Mouse (Mus musculus) forebrain, embryonic 12.5 days (tissue): ENCODE results near the gene Prdm13. TPM values are rescaled to one million over a fixed set of nuclear protein-coding genes. Genes with fewer than 3 reads are reported as not detected.

Source experiments
- ATAC-seq: fragments of 200-750 bp; cut with Nextera tagmentation; 2 replicates; pipeline ENCODE4 v1.8.0; 2017; ENCODE audit warnings: moderate TSS enrichment; ENCODE audit not compliant: low FRiP score
- H3K27ac ChIP-seq: fragments of 300-500 bp; sonication (generic); 2 replicates; pipeline ENCODE4 v1.5.1; 2016; ENCODE audit warnings: mild to moderate bottlenecking
- H3K27me3 ChIP-seq: fragments of 300-500 bp; sonication (generic); 2 replicates; pipeline ENCODE4 v1.6.1; 2016; ENCODE audit warnings: mild to moderate bottlenecking
- H3K36me3 ChIP-seq: fragments of 300-500 bp; sonication (generic); replicated peaks from 2 replicates; pipeline ENCODE4 v1.6.1; 2016; ENCODE audit warnings: mild to moderate bottlenecking
- H3K4me1 ChIP-seq: fragments of 300-500 bp; sonication (generic); 2 replicates; pipeline ENCODE4 v1.6.1; 2016
- H3K4me2 ChIP-seq: fragments of 300-500 bp; sonication (generic); 2 replicates; pipeline ENCODE4 v1.6.1; 2016; ENCODE audit warnings: mild to moderate bottlenecking, moderate library complexity
- H3K4me3 ChIP-seq: fragments of 300-500 bp; sonication (generic); replicated peaks from 2 replicates; pipeline ENCODE4 v1.5.1; 2016; ENCODE audit warnings: mild to moderate bottlenecking
- H3K9ac ChIP-seq: fragments of 300-500 bp; sonication (generic); 2 replicates; pipeline ENCODE4 v1.6.1; 2016; ENCODE audit warnings: mild to moderate bottlenecking
- H3K9me3 ChIP-seq: fragments of 300-500 bp; sonication (generic); 2 replicates; pipeline ENCODE4 v1.6.1; 2016
- WGBS: fragments of 180-500 bp; shearing (Covaris S2); methylation state at CpG from one replicate; pipeline ENCODE4 v1.1.7; 2016; 5-methylcytosine and 5-hydroxymethylcytosine counted together
- polyA plus RNA-seq: library from polyadenylated mRNA; unstranded; fragments of >200 nt; fragmentation: Nextera tagmentation; extraction: Ambion mirVana; gene quantifications from 2 replicates; pipeline ENCODE4 v1.2.1, GENCODE M21; 2016

Gene Prdm13
- 0.42 and 0.60 TPM in 2 replicates for polyA plus RNA-seq

DNA sequence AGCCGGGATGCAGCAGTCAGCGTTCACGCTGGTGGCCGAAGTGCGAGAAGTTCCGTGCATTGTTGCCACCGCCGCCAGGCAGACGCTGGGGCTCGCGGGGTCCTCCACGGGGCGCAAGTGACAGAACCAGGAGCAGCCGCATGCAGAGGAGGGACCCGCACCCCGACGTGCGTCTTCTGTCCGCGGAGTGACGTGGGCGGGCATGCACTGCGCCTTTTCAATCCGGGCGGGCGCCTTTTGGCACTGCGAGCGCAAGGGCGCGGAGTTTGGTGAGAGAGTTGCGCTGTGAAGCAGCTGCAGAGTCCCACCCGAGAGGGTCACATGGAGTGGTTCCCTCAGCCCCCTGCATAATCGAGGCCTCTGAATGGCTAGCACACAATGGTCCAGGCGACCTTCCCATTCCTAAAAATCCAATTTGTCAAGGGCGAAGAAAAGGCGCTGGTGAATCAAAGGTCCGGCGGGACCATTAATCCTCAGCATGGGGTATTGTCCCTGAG, at the start of gene Prdm13:
Prdm13 (minus strand) TSS at position 369 of the 497 bp plus-strand sequence.
- no peak for ATAC-seq
- WGBS: 0% methylated on average over 38 of the region's 38 CpGs
- peak within 1 kb of the TSS; percentile 15 for H3K4me3 ChIP-seq
- H3K27ac ChIP-seq: no peak within 1 kb of the TSS
- H3K27me3 ChIP-seq: peaks cover 94% of the 10 kb centered on the region
- no peak within 1 kb of the TSS for H3K9ac ChIP-seq
- no peaks in the 10 kb centered on the region for H3K9me3 ChIP-seq
- H3K36me3 ChIP-seq: no peaks in the 10 kb centered on the region
- peaks cover 39% of the 10 kb centered on the region for H3K4me1 ChIP-seq
- peak within 1 kb of the TSS; percentile 35 for H3K4me2 ChIP-seq

DNA sequence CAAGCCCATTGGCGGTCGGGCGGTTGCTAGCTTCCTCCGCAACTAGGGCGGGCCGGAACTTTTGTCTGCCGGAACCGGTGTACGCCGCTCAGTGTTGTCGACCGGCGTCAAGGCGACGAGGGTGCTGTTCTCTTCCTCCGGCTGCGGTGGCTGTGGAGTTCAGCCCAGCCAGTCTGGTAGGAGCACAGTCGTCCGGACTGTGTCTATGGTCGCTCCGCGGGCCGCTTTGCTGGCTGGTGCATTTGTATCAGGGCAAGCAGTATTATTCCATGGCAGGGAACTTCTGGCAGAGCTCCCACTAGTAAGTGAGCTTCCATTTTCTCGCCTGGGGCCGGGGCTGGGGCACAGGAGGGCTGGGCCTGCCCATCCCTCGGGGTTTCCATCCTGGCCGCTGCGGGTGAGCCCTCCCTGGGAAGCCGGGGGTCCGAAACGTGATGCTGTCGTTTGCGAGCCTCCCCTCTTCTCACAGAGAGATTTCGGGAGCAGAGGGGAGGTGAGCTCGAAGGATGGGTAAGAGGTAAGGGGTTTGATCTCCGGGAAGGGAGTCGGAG, 41.9 kb upstream of the Prdm13 start, which contains the start of gene Ccnc:
Ccnc (plus strand) TSS at position 87 of the 551 bp plus-strand sequence.
- WGBS: under 1% methylated on average over 37 of the region's 37 CpGs

DNA sequence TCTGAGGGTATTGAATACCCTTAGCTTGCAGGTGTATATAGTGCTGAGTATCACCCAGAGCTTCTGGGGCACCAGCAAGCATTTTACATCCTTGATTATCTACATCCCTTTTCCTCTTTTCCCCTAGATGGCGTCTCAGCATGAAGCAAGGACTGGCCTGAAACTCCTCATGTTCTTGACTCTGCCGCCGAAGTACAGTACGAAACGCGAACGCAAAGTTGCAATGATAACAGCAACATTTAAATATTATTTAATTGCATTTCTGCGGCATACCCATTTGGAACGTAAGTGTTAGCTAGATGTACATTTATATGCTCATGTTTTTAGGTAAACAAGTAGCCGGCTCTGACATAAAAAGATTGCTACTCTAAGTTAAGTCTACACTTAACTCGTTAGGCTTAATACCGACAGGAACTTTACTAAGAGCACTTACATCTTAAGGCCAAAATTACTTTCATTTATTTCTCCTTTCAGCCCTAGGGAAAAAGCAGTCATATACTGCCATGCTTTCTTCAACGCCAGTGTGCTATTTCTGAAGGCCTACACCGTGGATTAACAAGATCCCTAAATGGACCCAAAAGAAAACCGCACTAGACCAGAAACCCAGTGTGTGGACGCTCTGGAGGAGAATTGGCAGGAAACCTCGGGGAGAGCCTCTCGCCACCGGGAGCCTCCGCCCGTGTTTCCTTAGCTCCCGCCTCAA, 41.3 kb upstream of the Prdm13 start:
- peak; percentile 59; the same call in 1 of the 2 replicates for ATAC-seq
- Histone ChIP-seq H3K36me3 (no peaks in the 10 kb centered on the region), H3K4me3 (peak overlapping the region; percentile 81), H3K4me2 (peak overlapping the region; percentile 74), H3K27ac (peak overlapping the region; percentile 86), H3K9me3 (no peaks in the 10 kb centered on the region), H3K9ac (peak overlapping the region; percentile 89), H3K4me1 (peaks cover 12% of the 10 kb centered on the region), H3K27me3 (no peaks in the 10 kb centered on the region)
- 1% methylated on average over 22 of the region's 22 CpGs for WGBS

More for the DNA sequence above, 41.9 kb upstream of the Prdm13 start, which contains the start of gene Ccnc:
- Histone ChIP-seq H3K9ac (peak within 1 kb of the TSS; percentile 89), H3K27ac (peak within 1 kb of the TSS; percentile 86), H3K9me3 (no peaks in the 10 kb centered on the region), H3K4me1 (peaks cover 12% of the 10 kb centered on the region), H3K4me2 (peak within 1 kb of the TSS; percentile 74), H3K27me3 (no peaks in the 10 kb centered on the region), H3K36me3 (peaks cover under 1% of the 10 kb centered on the region), H3K4me3 (peak within 1 kb of the TSS; percentile 81)
- peak; percentile 97 for ATAC-seq

DNA sequence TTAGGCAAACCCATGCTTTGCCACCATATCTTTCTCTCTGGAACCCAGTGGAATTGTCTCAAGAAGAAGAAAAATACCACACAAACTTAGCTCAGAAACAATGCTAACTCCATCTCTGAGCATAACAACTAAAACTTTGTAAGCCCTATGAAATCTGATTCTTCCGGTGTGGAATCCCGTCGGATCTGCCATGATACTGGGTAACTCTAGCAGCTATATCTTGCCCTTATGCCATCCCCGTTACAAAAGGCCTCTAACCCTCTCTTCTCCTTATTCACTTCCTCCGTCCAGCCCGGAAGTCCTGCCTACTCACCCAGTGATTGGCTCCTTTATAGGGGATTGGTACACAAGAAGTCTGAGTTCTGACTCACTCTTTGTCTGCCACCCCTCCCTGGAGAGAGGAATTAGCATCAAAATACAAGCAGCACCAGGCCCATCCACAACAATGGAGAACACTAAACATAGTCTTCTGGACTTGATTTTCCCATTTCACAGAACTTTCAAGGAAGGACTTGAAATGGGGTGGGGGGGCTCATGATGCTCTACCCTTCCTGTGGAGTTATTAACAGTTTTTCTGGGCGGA, 37.1 kb upstream of the Prdm13 start:
- Histone ChIP-seq H3K9me3 (no peaks in the 10 kb centered on the region), H3K36me3 (no peaks in the 10 kb centered on the region), H3K4me1 (no peaks in the 10 kb centered on the region), H3K4me2 (no peak overlapping the region), H3K27ac (no peak overlapping the region), H3K27me3 (0 out of 2 replicates have a peak, but pooled peaks cover 2% of the 10 kb centered on the region), H3K9ac (no peak overlapping the region), H3K4me3 (no peak overlapping the region)
- peak; percentile 10; the same call in 1 of the 2 replicates for ATAC-seq
- 45% methylated on average over 7 of the region's 7 CpGs for WGBS

DNA sequence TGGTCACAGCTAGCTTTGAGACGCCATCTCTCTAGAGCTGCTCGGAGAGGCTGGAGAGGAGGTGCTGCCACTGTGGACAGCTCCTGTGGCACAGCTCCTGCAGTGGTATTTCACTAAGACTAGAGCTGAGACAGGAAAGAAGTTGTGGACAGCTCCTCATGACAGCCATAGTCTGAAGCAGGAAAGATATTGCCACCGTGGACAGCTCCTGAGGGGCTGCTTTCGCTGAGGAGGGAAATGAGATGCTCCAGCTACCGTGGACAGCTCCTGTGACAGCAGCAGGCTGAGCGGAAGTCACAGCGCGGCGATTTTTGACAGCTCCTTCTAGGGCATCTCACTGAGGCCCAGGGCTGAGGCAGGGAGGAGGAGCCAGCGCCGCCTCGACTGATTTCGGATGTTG, 26.4 kb upstream of the Prdm13 start:
- Histone ChIP-seq H3K9ac (no peak overlapping the region), H3K27me3 (peaks cover 27% of the 10 kb centered on the region), H3K27ac (no peak overlapping the region), H3K36me3 (no peaks in the 10 kb centered on the region), H3K4me1 (peaks cover 8% of the 10 kb centered on the region), H3K4me2 (peak overlapping the region; percentile 42), H3K4me3 (peak overlapping the region; percentile 21), H3K9me3 (no peaks in the 10 kb centered on the region)
- ATAC-seq: peak; percentile 39; the same call in 1 of the 2 replicates
- WGBS: 7% methylated on average over 13 of the region's 13 CpGs

- Histone ChIP-seq H3K36me3 (no peaks in the 10 kb centered on the region), H3K27ac (no peak overlapping the region), H3K4me3 (no peak overlapping the region), H3K4me2 (no peak overlapping the region), H3K4me1 (no peaks in the 10 kb centered on the region), H3K9ac (no peak overlapping the region), H3K9me3 (no peaks in the 10 kb centered on the region), H3K27me3 (peaks cover 18% of the 10 kb centered on the region)
- no peak for ATAC-seq
- WGBS: 65% methylated on average over 1 of the region's 1 CpGs
Measured at GRCm38 (mm10) chr4:21705046-21705445, 19.3 kb upstream of the Prdm13 start.

- peaks cover 62% of the 10 kb centered on the region for H3K27me3 ChIP-seq
- ATAC-seq: peak; percentile 51; the same call in 1 of the 2 replicates
- 27% methylated on average over 7 of the region's 7 CpGs for WGBS
Measured at GRCm38 (mm10) chr4:21695638-21696254, 10.0 kb upstream of the Prdm13 start.

DNA sequence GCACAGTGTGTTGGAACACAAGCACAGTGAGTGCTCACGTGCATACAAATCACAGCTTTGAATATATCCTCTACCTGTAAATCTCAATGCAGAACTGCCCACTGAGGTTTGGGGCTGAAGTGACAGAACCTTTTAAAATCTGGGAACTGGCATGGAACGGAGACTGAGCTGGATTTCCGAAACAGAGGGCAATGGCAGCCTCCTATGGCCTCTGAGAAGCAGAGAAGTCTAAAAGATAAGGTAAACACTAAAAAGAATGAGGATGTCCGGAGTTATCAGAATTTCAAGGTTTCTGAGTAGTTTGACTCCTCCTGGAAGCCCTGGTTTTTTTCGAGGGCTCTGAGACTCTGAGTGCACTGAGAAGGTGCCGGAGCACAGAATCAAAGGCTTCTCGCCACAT, 4.5 kb upstream of the Prdm13 start:
- ATAC-seq: no peak
- Histone ChIP-seq H3K9ac (no peak overlapping the region), H3K27ac (no peak overlapping the region), H3K36me3 (no peaks in the 10 kb centered on the region), H3K9me3 (no peaks in the 10 kb centered on the region), H3K4me2 (peak overlapping the region; percentile 86; the same call in 1 of the 2 replicates), H3K4me3 (no peak overlapping the region), H3K27me3 (peaks cover 85% of the 10 kb centered on the region), H3K4me1 (peaks cover 33% of the 10 kb centered on the region)
- 5% methylated on average over 7 of the region's 7 CpGs for WGBS

More at GRCm38 (mm10) chr4:21695638-21696254, 10.0 kb upstream of the Prdm13 start:
- no peak overlapping the region for H3K4me2 ChIP-seq
- H3K4me3 ChIP-seq: no peak overlapping the region
- no peak overlapping the region for H3K27ac ChIP-seq
- H3K36me3 ChIP-seq: no peaks in the 10 kb centered on the region
- no peak overlapping the region for H3K9ac ChIP-seq
- H3K4me1 ChIP-seq: no peaks in the 10 kb centered on the region
- no peaks in the 10 kb centered on the region for H3K9me3 ChIP-seq

DNA sequence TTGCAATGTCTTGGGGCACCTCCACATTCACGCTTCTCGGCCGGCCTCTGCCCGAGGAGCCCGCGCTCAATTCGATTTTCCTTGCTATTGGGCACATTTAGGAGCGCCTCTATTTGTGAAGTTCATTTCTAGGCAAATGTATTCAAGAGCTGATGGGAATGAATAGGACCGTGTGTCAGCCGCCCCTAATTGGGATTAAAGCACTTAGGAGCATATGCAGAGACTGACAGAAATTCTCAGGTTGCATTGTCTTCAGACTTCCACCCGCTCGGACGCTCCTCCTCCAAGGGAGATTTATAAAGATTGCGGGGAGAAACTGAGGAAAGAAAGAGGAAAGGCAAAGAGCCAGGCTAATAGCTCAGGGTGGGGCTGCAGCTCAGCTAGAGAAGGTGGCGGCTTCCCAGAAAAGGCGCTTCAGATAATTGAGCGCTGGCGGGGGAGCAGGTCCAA, 3.8 kb upstream of the Prdm13 start:
- no peaks in the 10 kb centered on the region for H3K9me3 ChIP-seq
- ATAC-seq: peak; percentile 67
- no peak overlapping the region for H3K4me3 ChIP-seq
- 1% methylated on average over 18 of the region's 18 CpGs for WGBS
- H3K27me3 ChIP-seq: peaks cover 85% of the 10 kb centered on the region
- no peaks in the 10 kb centered on the region for H3K36me3 ChIP-seq
- peaks cover 36% of the 10 kb centered on the region for H3K4me1 ChIP-seq
- peak overlapping the region; percentile 86 for H3K4me2 ChIP-seq
- H3K9ac ChIP-seq: no peak overlapping the region
- no peak overlapping the region for H3K27ac ChIP-seq

DNA sequence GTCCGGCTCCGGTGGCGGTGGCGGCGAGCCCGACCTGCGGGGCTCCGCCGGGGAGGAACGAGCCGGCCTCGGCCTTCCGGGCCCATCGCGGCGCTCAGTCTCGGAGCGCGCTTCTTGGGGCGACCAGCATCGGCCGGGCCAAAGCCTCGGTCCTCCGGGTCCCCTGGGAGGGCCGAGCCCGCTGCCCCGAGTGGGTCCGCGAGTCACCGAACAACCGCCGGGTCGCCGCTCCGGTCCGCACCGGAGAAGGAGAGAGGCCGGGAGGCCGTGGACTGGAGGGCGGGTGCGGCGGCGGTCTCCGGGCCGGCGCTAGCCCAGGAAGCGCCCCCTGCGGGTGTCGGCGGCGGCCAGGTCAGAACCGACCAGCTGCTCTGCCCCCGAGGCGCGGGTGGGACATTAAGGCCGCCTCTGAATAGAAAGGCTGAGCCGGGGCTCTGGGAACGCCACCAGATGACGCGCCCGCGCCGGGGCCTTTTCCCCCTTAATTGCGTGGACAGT, 3.0 kb upstream of the Prdm13 start:
- Histone ChIP-seq H3K27me3 (peaks cover 88% of the 10 kb centered on the region), H3K9ac (peak overlapping the region; percentile 63), H3K4me2 (peak overlapping the region; percentile 86), H3K27ac (peak overlapping the region; percentile 76), H3K4me3 (peak overlapping the region; percentile 49), H3K36me3 (no peaks in the 10 kb centered on the region), H3K4me1 (peaks cover 39% of the 10 kb centered on the region), H3K9me3 (no peaks in the 10 kb centered on the region)
- peak; percentile 66 for ATAC-seq
- under 1% methylated on average over 52 of the region's 64 CpGs for WGBS

GRCm38 (mm10) chr4:21687783-21688702, 2.3 kb upstream of the Prdm13 start:
- peak; percentile 84 for ATAC-seq
- Histone ChIP-seq H3K27me3 (peaks cover 88% of the 10 kb centered on the region), H3K36me3 (no peaks in the 10 kb centered on the region), H3K9ac (peak overlapping the region; percentile 63), H3K4me2 (peak overlapping the region; percentile 86), H3K9me3 (no peaks in the 10 kb centered on the region), H3K4me1 (peaks cover 39% of the 10 kb centered on the region), H3K27ac (peak overlapping the region; percentile 76), H3K4me3 (peak overlapping the region; percentile 49)
- WGBS: 1% methylated on average over 50 of the region's 51 CpGs
